Mouse (Mus musculus) activated CD4-positive, CD25-positive, alpha-beta regulatory T cell, adult 4 months (primary cell): ENCODE results near the gene Trim62. TPM values are rescaled to one million over a fixed set of nuclear protein-coding genes. Genes with fewer than 3 reads are reported as not detected.

Source experiments
- ATAC-seq: one replicate; pipeline ENCODE4 v1.8.0; 2017
- polyA plus RNA-seq, 2 experiments: library from polyadenylated mRNA; unstranded; fragments of 100-300 nt; shearing (Covaris generic); gene quantifications; one replicate each; pipeline ENCODE4 v1.2.1; 2017

The Trim62 gene
- polyA plus RNA-seq, 2 experiments from 2014 or later, result 0.96 to 1.6 TPM

DNA sequence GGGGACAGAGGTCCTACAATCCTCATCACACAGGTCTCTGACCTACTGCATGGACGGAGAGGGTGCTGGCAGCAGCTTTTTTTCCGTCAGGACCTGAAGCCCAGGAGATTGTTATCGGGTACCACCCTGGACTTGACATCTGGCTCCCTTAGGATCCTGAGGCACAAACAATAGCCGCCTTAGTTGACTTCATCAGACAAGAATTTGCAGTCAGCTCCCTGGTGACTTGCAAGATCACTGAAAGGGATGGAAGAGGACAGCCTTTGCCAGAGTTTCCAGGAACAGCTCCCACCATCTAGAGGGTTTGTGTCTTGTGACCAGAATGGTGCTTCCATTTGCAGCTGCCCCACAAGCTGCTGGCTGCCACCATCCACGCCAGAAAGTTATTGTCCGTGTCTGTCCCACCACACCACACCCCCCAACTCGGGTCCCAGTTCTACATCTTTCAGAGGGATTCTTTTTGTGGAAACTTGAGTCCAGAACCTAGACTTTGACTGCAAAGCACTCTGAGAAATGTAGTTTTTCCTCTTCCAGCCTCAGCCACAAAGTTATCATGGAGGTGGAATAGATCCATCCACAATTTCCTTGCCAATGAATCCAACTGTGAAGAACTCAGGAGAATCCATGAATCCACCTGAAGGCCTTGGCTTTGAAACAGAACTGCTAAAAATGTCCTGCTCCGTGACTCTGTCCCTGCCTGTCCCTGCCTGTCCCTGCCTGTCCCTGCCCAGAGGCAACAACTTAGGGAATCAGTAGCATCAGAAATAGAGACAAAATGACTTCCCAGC, 27.1 kb downstream of the Trim62 start:
- no peak for ATAC-seq

DNA sequence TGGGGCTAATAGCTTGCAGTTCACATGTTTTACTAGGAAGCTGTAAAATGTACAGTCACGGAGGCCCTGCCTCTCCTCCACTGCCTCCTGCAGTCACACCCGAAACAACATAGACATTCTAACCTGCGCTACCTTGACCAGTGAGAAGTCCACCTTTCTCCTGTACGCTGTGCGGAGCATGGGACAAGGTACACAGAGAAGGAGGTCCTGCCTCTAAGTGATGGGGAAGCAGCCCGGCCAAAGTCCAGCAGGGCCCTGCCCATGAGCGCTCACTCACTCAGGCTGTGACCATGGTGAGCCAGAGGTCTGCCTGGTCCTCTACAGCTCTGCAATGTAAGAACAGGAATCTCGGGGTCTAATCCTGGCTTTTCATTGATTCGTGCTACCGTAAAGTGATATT, 28.7 kb downstream of the Trim62 start:
- no peak for ATAC-seq

DNA sequence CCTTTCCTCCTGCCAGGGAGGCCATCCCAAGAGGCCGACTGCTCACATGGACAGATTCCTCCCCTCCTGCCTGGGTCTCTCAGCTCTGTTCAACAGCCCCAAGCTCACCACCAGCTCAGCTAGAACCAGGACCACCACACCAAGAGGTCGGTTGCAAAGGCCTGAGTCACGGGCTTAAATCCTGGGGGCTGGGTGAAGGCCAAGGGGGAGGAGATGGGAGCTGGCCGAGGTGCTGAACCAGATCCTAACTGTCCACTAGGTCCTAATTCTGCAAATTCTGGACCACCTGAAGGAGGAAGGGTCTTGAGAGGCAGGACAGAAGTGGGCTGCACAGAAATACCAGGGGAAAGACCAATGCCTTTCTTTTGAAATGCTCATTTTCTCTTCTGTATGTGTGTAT, 30.4 kb downstream of the Trim62 start:
- no peak for ATAC-seq

DNA sequence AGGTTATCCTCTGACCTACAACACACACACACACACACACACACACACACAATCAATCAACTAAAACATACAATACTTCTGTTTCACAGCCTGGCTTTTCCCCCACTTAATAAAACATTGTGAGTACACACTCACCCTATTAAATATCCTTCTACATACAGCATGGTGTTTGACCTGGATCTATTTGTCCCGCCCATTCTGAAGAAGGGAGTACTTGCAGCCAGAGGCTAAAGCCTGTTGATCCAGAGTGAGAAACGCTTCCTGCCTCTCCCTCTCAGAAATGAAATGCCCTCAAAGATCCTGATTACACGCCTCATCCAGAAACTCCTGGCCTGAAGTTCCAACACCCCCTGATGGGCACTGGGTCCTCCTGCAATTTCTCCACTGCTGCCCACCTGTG, 33.7 kb downstream of the Trim62 start:
- no peak for ATAC-seq

DNA sequence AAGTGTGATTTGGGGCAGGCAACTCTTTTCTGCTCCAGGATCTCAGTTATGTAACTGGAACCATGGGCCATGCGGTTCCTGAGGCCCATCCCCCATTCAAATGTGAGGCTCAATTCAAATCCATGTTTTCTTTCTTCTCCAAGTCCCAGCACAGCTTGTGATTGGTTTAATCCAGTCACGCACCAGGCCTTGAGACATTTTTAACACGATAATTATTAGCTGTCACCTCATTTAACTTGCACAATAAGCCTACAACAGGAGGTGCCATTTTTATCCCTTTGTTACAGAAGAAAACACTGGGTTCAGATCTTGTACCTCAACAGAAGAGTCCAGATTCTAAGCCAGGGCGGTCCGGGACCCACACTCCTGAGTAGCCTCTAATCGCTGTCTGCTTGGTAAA, 34.4 kb downstream of the Trim62 start:
- ATAC-seq, result no peak

DNA sequence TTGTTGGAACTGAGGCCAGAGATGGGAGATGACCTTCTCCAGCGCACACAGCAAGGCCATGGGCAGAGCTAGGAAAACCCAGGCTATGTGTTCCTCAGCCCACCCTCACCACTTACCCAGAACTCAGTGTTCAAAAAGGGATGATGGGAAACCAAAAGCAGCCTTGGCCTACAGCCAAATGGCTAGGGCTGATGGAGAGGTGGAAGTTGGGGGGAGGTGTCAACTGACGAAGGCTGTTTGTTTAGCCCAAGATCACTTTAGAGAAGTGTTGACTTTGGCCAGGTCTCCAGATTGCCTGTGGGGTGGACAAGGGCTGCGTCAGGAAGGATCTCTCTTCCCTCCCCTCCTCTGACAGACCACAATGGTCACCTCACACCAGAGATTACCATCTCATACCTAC, 34.8 kb downstream of the Trim62 start:
- no peak for ATAC-seq

DNA sequence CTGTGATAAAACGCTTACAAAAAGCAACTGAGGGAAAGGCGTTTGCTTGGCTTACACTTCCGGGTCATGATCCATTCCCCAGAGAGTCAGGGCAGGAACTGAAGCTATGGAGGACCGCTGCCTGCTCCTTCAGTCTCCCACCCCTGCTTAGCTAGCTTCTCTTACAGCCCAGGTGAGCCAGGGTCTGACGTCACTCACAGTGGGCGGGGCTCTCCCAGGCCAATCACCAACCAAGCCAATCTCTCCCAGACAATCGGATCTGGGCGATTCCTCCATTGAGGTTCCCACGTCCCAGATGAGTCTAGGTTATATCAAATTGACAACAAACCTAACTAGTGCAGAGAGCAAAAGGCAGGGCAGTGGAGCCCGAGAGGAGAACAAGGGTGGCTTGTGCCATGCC, 35.7 kb downstream of the Trim62 start:
- ATAC-seq, result no peak

DNA sequence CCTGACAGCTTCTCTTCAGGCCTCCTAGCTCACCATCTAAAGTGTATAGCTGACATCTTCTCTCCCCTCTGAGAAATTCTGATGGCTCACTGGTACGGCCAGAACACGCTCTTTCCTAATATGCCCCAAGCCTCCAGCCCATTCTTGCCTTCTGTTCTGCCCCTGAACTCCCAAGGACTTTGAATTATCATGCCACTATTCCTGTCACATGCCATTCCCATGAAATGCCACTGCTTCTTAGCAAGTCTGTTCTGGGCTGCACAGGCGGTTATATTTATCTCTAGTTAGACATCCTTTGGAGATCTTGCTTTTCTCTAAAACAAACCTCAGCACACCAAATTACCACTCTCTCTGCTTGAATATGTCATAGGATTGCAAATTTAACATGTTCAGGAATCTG, 40.2 kb downstream of the Trim62 start:
- no peak for ATAC-seq

DNA sequence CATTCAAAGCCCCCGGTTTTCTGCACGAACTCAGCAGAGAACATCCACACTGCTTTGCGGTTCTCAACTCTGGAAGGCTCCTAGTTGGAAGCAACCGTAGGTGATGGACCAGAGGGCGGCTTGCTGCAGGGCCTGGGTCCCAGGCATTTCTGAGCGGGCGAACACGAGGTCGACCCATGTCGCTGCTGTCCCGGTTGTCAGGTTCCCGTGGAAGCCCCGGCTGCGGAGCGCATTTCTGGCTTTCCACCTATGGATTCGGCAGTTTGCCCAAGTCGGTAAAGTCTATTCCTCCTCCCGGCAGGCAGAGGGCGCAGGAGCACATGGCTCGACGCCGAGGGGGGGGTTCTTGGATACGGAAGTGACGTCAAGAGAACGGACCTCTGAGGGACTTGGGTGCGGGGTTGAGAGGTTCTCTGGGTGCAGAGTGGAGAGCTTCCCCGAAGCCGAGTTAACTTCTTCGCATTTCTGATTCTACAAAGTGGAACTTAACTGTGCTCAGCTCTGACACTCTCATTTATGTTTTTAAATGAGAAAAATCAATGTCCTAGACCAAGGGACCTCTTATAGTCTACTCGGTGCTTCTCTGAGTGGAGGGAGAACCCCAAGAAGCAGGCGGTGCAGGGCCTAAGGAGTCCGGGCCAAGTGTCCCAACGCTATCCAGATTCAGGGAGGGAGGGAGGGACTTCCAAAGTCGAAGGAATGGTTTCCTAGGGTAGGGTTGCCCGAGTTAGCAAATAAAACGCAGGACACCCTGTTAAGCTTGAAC, 41.6 kb downstream of the Trim62 start:
- ATAC-seq, result peak; percentile 98

DNA sequence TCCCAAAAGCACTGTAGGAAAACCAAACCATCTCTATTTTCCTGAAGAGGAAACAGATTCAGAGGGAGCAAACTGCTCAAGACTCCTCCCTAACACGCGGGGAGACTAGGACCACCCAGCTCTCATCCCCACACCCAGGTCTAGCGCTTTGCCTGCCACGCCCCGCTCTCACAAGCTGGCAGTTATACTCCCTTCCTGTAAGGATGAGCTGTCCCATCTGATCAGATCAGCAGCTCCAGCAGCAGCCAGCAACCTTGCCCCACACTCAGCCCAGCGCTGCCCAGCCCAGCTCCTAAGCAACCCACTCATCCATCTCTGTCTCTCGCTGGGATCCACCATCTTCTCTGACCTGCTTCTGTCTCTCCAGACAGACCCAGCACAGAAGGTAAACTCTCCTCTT, 49.4 kb downstream of the Trim62 start:
- no peak for ATAC-seq

DNA sequence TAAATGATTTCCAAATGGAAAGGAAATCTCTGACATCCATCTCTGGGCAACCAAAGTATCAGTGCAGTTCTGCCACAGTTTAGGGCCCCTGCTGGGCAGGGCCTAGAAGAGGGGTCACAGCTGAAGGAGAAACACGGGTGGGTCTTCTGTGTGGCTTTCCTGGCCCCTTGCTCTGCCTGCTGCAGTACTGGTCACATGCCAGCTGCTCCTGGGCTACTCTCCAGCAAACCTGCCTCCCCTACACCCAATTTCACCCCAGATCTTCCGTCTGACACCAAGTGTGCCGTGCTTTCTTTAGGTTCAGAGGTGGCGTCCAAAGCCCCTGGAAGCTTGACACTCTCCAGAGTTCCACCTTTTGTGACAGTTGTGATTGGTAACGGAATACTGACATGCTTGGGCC, 52.2 kb downstream of the Trim62 start:
- no peak for ATAC-seq

DNA sequence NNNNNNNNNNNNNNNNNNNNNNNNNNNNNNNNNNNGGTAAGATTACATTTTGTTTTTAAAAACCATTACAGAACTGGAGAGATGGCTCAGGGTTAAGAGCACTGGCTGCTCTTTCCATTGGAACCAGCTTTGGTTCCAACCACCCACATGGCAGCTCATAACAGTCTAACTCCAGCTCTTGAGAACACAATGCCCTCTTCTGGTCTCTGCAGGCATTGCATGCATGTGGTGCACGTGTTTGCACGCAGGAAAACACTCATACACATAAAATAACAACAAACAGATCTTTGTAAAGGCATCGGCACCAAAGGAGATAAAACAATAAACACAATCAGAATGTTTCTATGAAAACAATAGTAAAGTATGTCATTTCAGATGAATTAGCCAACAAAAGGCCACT, 59.0 kb downstream of the Trim62 start:
- no peak for ATAC-seq

DNA sequence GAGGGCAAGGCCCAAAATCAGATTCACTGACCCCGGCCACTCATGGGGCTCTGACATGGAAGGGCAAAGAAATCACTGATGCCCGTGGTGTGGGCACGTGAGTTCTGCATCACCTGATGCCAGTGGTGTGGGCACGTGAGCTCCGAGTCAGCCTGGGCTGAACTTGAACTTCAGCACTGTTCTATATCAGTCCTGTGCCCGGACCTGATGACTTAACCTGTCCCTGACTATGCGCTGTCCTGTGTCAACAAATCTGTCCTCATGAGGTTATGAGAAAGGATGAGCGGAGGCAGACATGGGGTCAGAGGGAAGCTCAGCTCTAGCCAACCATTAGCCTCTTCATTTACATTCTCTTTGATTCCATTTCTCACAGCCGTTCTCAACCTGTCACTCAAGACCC, 63.4 kb downstream of the Trim62 start:
- ATAC-seq, result no peak

DNA sequence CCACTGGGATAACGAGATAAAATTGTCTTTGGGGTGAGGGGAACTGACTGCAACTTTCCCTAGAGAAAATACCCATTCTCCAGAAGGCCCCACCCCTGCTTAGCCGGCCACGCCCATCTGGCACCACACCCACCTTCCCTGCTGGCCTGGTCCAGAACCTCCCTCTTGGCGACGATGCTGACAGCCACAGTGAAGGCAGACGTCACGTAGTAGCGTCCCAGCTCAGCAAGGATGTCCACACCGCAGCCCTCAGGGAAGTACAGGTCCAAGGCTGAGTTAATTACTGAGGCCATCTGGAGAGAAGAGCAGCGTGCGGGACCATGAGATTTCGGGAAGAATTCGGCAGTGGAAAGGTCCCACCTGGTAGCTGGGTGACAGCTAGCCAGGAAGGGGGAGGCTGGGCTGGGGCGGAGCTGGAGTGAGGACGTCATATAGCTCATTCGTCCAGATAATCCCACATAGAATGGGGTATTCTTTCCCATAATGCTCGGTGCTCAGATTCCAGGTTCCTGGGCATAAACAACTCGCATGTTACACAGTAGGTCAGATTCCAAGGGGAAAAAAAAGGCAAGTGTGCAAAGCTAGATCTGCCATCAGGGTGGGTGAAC, 64.0 kb downstream of the Trim62 start:
- ATAC-seq, result no peak

DNA sequence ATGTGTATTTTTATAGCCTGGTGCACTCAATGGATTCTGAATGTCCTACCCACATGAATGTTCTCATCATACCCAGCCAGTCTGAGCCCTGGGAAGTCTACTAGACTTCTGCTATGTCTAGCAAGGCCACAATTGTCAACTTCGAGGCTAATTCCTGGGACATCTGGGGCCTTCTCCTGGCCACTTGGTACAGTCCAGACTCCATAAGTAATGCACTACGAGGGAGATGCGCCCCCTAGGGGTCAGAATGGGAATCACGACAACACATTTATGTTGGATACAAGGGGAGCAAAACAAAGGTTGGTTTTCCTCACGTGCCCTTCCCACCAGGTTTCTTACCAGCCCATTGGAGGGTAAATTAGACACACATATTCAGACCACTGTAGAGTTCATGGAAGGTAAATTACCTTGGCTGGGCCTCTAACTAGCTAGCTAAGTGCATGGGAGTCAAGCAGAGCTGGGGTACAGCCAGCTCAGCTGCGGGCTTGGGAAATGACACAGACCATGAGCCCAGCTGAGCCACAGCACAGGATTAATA, 64.8 kb downstream of the Trim62 start:
- ATAC-seq, result no peak

DNA sequence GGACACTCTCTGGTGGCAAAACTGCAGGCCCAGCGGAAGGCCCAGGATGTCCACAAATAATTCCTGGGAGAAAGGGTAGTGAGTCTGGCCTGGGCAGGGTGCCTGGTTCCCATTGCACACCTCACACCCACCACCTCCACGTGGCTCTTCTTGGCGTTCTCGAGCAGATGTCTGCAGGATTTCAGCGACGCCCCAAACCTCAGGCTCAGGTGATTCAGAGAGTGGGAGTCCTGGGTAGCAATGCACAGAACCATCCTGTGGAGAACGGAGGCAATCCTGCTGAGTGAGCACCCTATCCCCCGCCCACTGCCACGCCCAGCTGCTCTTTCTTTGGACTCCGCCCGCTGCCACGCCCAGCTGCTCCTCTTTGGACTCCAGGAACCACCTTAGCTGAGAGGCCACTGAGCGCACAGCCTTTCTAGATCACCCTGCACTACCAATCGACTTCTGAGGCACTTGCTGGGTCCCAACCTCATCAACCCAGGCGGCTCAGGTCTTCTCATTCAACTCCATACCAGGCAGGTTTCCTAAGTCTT, 66.2 kb downstream of the Trim62 start:
- ATAC-seq, result no peak

DNA sequence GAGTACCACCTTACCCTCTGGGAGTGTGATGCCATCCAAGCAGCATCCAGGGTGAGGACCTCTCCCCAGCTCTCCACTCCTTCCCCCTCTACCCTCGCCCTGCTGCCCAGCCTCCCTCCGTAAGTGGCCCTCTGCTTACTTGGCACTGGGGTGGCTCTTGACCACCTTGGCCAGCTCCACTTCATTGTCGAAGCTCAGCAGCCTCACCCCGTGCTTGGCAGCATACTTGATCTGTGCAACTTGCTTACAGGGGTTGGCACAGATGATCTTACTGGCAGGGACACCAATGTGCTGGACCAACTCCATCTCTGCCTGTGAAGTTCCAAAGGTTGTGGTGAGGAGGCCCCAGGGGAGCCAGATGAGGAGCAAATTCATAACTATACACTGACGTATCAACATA, 67.1 kb downstream of the Trim62 start:
- ATAC-seq, result no peak

DNA sequence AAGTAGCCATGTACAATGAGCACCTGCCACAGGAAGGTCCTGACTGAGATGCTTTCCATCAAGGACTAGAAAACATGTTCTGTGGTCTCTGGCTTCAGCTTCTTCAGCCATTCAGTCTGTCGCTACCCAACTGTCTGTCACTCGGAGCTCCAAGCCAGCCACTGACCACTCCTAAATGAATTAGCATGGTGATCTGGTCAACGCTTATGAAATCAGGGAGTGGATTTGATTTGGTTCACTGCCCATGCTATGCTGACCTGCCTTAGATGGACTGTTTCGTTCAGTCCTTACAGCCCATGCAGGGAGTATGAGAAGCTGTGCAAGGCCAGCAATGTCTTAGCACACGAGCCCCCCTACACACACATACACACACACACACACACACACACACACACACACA, 70.5 kb downstream of the Trim62 start:
- ATAC-seq, result no peak

DNA sequence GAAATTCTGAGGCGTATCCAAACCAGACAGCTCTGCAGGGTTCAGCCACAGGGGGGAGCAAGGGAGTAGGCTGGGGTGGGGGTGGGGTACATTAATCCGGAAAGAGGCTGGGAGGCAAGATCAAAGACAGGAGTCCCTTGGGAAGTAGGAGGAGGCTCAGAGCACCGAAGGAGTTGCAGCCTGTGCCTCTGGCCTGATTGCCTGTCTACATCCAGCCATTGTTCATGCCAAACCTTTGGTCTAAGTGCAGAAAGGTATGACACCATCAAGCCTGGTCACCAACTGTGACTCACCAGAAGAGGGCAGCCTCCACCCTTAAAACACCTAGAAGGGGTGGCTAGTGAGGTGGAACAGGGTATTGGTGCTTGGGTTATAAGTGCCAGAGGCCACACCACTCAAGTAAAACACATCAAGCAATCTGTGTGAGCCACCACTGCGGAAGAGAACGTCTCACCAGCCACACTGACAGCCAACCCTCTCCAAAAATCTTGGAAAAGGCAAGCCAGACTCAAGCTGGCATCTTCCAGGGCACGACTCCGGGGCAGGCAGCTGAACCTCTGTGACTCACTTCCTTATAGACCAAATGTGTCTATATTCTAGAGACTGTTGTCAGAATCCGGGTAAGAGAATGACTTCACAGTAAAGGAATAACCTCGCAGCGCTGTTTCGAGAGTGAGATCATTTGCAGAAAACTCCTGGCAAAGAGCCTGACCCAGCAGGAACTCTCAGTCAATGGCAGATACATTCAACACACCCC, 74.0 kb downstream of the Trim62 start:
- ATAC-seq, result peak; percentile 65

DNA sequence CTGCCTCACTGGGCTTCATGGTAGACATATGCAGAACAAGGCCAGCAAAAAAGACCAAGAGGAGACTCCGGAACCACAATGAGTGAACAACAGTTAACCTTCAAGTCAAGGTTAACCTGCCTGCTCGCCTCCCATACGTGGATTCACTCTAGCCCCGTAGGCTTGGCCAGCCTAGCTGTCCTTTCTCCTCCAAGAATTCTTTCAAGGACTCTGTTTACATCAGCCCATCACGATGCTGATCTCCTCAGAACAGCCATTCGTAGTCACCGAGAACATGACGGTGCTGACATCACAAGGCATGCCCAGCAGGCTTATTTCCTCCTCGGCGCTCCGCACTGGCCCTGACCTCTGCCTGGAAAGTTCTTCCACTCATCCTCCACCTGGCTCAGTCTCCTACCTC, 74.8 kb downstream of the Trim62 start:
- ATAC-seq, result no peak

DNA sequence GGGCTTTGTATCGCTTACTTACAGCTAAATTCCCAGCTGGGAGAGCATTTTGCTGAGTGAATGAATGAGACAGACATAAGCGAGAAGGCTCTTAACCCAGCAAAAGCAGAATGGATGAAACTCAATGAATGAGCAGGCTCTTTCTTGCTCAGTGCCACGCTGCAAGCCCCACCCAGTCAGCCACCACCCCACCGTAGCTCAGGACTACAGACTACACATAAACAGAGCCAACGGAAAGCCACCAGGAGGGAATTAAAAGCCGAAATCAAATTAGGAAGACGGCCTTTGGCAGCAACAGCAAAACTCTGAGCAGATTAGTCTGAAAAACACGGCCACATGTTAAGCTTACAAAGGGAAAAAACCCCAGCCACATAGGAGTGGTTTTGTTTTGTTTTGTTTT, 75.5 kb downstream of the Trim62 start:
- ATAC-seq, result no peak

DNA sequence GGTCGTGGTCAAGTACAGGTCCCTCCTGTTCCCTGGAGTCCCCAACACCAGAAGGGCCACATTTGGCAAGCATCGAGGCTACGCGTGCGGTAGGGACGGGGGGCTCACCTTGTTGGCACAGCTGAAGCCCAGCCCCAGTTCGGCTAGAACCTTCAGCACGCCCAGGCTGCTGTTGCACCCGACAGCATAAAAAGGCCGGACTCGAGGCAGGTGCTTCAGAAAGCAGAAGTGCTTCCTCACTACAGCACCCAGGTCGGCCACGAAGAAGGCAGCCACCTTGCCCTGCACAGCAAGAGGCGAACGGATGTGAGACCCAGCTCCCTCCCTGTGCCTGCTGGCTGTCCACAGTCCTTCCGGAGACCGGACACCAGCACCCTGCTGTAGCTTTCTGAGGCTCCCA, 76.3 kb downstream of the Trim62 start:
- no peak for ATAC-seq
